Mouse (Mus musculus): ENCODE measurements at regions not wholly inside any gene's neighbourhood (a gene's known extent, or its start where the extent isn't known, plus 50 kb on each side); places are given as distances from the start of the nearest gene placed in this dataset.

GRCm38 (mm10) chr13:43734641-43735040 lies 49.9 kb upstream of the Cd83 start:
- H3K4me3 ChIP-seq (ENCODE audit: insufficient read depth in 1 of 2, low read depth in 1 of 2, low read length in 2 of 2, poor library complexity in 1 of 2, severe bottlenecking in 1 of 2), result no peak overlapping the region
- H3K9me3 ChIP-seq (ENCODE audit: control insufficient read depth, insufficient read depth, low read depth, low read length), result no peaks in the 10 kb centered on the region
- no peak overlapping the region for H3K27ac ChIP-seq (ENCODE audit: insufficient read depth, low read depth, low read length, poor library complexity, severe bottlenecking)
- in situ Hi-C loops (cut with MboI; ENCODE audit: low sequenced_read_pairs in 2 of 2, unreplicated experiment in 2 of 2), result loop anchor here (25.0 kb wide), 2 partner anchors 147 to 572 kb away; partner anchors contain the start of gene Tbc1d7 (in 1 of the 2)
- no peaks in the 10 kb centered on the region for H3K4me1 ChIP-seq (ENCODE audit: control insufficient read depth in 2 of 2, insufficient read depth in 2 of 2, low read length in 2 of 2, poor library complexity in 1 of 2)
- H3K9ac ChIP-seq (ENCODE audit: insufficient read depth, low read depth, low read length, poor library complexity, severe bottlenecking), result no peak overlapping the region
- DNase-seq (ENCODE audit: low read depth, low spot score), result no peak
- TF ChIP-seq CHD2 (IDR thresholded peaks at IDR 0.05; ENCODE audit: low read depth, low read length), result no peak
- no peak for TF ChIP-seq HCFC1 (IDR thresholded peaks at IDR 0.05; ENCODE audit: borderline replicate concordance, insufficient read depth, low read length)
- no peak for TF ChIP-seq ZC3H11A (IDR thresholded peaks at IDR 0.05; ENCODE audit: borderline replicate concordance, low read depth, low read length)
- no peak for TF ChIP-seq MAFK (IDR thresholded peaks at IDR 0.05; ENCODE audit: insufficient read depth, low read depth, low read length)
- no peaks in the 10 kb centered on the region for H3K36me3 ChIP-seq (ENCODE audit: control insufficient read depth, insufficient read depth, low read length, poor library complexity, severe bottlenecking)

Measured in ES-E14 (cell line).